Mouse (Mus musculus) CH12.LX (cell line): ENCODE measurements around the gene Gas7.

ENCODE experiments used
- CTCF ChIP-seq, 2 experiments: IDR thresholded peaks in 1 of 2; conservative IDR thresholded peaks in 1 of 2; 2 replicates each; pipeline ENCODE4 v1.5.1; 2011 to 2012; ENCODE audit warnings: low read depth in 2 of 2, low read length in 2 of 2, improper control_type of control experiment in 1 of 2, inconsistent platforms in 1 of 2, mild to moderate bottlenecking in 1 of 2, moderate library complexity in 1 of 2
- POLR2AphosphoS2 ChIP-seq: IDR thresholded peaks from 2 replicates; pipeline ENCODE4 v1.6.1; 2011; ENCODE audit warnings: low read depth, low read length, improper control_type of control experiment

DNA sequence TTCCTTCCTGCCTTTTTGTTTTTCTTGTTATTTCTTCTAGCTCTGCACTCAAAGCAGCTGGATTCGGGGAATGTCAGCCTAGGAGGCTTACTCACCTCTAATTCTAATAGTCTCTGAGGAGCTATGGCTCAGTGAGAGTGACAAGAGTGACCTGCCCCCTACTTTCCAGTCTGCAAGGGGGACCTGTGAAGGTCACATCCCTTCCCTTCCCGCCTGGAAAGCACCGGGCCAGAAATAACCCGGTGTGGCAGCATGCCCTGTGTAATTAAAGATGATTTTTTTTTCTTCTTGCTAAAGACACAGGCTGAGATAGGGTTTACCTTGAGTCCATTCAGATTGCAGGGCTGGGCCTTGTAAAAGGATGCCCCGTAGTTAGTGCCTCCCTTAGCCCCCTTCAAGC lies 91.3 kb downstream of the Gas7 start:
- TF ChIP-seq POLR2AphosphoS2 (no peak), CTCF (conservative IDR thresholded peaks at IDR 0.05 in 1 of 2, IDR thresholded peaks at IDR 0.05 in 1 of 2; ENCODE audit: low read depth in 2 of 2, low read length in 2 of 2) (no peak)
